Mouse (Mus musculus) limb, embryonic 11.5 days (tissue): ENCODE measurements around the gene Mgat5. TPM values are rescaled to one million over a fixed set of nuclear protein-coding genes. Genes with fewer than 3 reads are reported as not detected.

ENCODE experiments used
- ATAC-seq: fragments of 200-750 bp; cut with Nextera tagmentation; 2 replicates; pipeline ENCODE4 v1.8.0; 2017; ENCODE audit warnings: low read depth; ENCODE audit not compliant: insufficient number of reproducible peaks, low FRiP score, low TSS enrichment
- DNase-seq: peaks from one replicate; pipeline ENCODE4 v3.0.0-alpha.2; 2015; ENCODE audit warnings: low spot score
- H3K27ac ChIP-seq: fragments of 300-500 bp; sonication (generic); replicated peaks from 2 replicates; pipeline ENCODE4 v1.5.1; 2014; ENCODE audit warnings: low read depth, mild to moderate bottlenecking, low read length
- H3K27me3 ChIP-seq: fragments of 300-500 bp; sonication (generic); 2 replicates; pipeline ENCODE4 v1.6.1; 2014; ENCODE audit warnings: mild to moderate bottlenecking, low read length, mixed read lengths; ENCODE audit not compliant: control insufficient read depth, insufficient read depth
- H3K36me3 ChIP-seq: fragments of 300-500 bp; sonication (generic); 2 replicates; pipeline ENCODE4 v1.6.1; 2014; ENCODE audit warnings: mild to moderate bottlenecking, low read length, moderate library complexity, mixed read lengths; ENCODE audit not compliant: control insufficient read depth, insufficient read depth
- H3K4me1 ChIP-seq: fragments of 300-500 bp; sonication (generic); 2 replicates; pipeline ENCODE4 v1.6.1; 2014; ENCODE audit warnings: low read length, mixed read lengths; ENCODE audit not compliant: control insufficient read depth, insufficient read depth
- H3K4me2 ChIP-seq: fragments of 300-500 bp; sonication (generic); 2 replicates; pipeline ENCODE4 v1.6.1; 2014; ENCODE audit warnings: low read depth, mild to moderate bottlenecking, moderate library complexity; ENCODE audit not compliant: severe bottlenecking
- H3K4me3 ChIP-seq: fragments of 300-500 bp; sonication (generic); 2 replicates; pipeline ENCODE4 v1.5.1; 2014; ENCODE audit warnings: low read depth, low read length
- H3K9ac ChIP-seq: fragments of 300-500 bp; sonication (generic); 2 replicates; pipeline ENCODE4 v1.6.1; 2014; ENCODE audit warnings: mild to moderate bottlenecking, low read length
- H3K9me3 ChIP-seq: fragments of 300-500 bp; sonication (generic); 2 replicates; pipeline ENCODE4 v1.6.1; 2016; ENCODE audit warnings: low read length; ENCODE audit not compliant: control insufficient read depth
- WGBS: fragments of 180-500 bp; shearing (Covaris S2); extraction: QIAGEN DNeasy Blood & Tissue Kit; methylation state at CpG from one replicate; pipeline ENCODE4 v1.1.7; 2014; 5-methylcytosine and 5-hydroxymethylcytosine counted together
- polyA plus RNA-seq: library from polyadenylated mRNA; unstranded; fragments of >200 nt; fragmentation: Nextera tagmentation; extraction: Ambion mirVana; gene quantifications from 2 replicates; pipeline ENCODE4 v1.2.1, GENCODE M21; 2014

Mgat5 gene
- polyA plus RNA-seq, 1 experiment from 2014 or later: 6.3 TPM

DNA sequence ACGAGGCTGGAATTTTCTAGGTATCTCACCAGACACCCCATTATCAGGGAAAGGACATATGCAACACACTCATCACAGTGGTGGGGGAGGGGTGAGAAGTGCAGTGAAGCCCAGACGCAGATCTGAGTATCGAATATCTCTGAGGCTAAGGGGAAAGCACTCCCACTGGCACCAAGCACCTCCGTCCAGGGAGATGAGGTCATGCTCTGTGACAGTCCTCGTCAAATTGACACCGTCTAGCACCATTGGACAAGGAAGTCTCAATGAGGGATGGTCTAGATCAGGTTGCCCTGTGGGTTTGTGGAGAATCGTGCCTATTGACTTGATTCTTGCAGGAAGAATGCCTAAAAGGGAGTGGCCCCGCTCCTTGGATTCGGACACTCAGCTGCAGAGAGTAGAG, 293.9 kb downstream of the Mgat5 start:
- Histone ChIP-seq H3K4me3 (no peak overlapping the region), H3K27ac (no peak overlapping the region), H3K27me3 (no peaks in the 10 kb centered on the region), H3K36me3 (no peaks in the 10 kb centered on the region), H3K4me1 (no peaks in the 10 kb centered on the region), H3K9ac (no peak overlapping the region), H3K9me3 (no peaks in the 10 kb centered on the region), H3K4me2 (no peak overlapping the region)
- 62% methylated on average over 9 of the region's 9 CpGs for WGBS
- DNase-seq (no peak), ATAC-seq (no peak)

GRCm38 (mm10) chr1:127500219-127500618, 295.4 kb downstream of the Mgat5 start:
- Histone ChIP-seq H3K27me3 (no peaks in the 10 kb centered on the region), H3K36me3 (no peaks in the 10 kb centered on the region), H3K9ac (no peak overlapping the region), H3K4me2 (no peak overlapping the region), H3K4me3 (no peak overlapping the region), H3K9me3 (no peaks in the 10 kb centered on the region), H3K4me1 (no peaks in the 10 kb centered on the region), H3K27ac (no peak overlapping the region)
- WGBS: 12% methylated on average over 8 of the region's 8 CpGs
- DNase-seq (peak; percentile 89), ATAC-seq (no peak)

DNA sequence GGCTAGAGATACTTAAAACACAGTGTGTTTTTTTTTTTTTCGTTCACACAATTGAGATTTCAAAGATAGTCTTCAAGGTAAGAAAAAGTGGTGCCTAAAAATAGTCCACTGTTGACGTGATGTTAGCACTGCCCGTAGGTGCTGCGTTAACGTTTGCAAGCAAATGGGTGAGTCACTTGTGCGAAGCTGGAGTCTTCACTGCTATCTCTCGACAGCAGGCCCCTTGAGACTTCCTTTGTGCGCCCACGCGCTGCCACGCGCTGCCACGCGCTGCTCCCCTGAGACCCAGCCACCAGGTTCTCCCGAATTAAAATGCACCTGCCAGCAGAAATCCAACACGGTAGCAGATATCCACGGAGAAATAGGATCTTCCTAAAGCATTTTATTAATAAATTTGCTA, 295.9 kb downstream of the Mgat5 start:
- Histone ChIP-seq H3K9ac (no peak overlapping the region), H3K27me3 (no peaks in the 10 kb centered on the region), H3K4me1 (no peaks in the 10 kb centered on the region), H3K9me3 (no peaks in the 10 kb centered on the region), H3K4me2 (no peak overlapping the region), H3K27ac (no peak overlapping the region), H3K4me3 (no peak overlapping the region), H3K36me3 (no peaks in the 10 kb centered on the region)
- no peak for ATAC-seq
- 83% methylated on average over 17 of the region's 17 CpGs for WGBS
- DNase-seq: no peak

DNA sequence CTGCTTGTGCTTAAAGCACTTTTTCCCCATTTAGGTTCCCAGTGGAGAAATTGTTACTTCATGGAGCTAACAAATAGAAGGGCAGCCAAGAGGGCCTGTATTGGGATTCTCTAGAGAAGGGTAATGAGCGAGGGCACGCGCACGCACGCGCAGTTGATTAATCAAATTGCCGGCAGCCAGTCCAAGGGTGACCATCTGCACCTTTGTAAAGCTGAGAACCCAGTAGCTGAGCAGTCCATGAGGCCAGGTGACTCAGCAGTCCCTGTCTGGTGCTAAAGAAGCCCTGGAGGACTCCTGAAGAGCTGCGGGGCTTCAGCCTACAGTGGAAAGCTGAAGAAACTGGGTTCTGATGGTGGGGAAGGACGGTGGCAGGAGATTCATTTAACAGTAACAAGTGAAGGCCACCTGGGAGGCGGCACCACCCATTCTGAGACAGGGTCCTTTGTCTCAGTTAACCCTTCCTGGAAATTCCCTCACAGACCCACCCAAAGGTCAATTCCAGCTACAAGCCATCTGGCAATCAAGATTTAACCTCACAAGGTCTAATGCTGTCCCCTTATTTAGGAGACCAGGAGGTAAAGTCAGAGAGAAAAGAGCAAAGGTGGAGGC, 302.3 kb downstream of the Mgat5 start:
- no peaks in the 10 kb centered on the region for H3K4me1 ChIP-seq
- H3K27me3 ChIP-seq: no peaks in the 10 kb centered on the region; the same call in 1 of the 2 replicates
- H3K4me2 ChIP-seq: no peak overlapping the region
- no peak overlapping the region for H3K9ac ChIP-seq
- 75% methylated on average over 10 of the region's 10 CpGs for whole genome bisulfite sequencing
- no peaks in the 10 kb centered on the region for H3K36me3 ChIP-seq
- no peak for DNase-seq
- no peak for ATAC-seq
- no peaks in the 10 kb centered on the region for H3K9me3 ChIP-seq
- no peak overlapping the region for H3K27ac ChIP-seq
- H3K4me3 ChIP-seq: no peak overlapping the region

- Histone ChIP-seq H3K27me3 (no peaks in the 10 kb centered on the region; the same call in 1 of the 2 replicates), H3K9ac (no peak overlapping the region), H3K27ac (no peak overlapping the region), H3K4me1 (no peaks in the 10 kb centered on the region), H3K36me3 (no peaks in the 10 kb centered on the region), H3K4me3 (no peak overlapping the region), H3K4me2 (no peak overlapping the region), H3K9me3 (no peaks in the 10 kb centered on the region)
- ATAC-seq: no peak
- WGBS: 59% methylated on average over 16 of the region's 16 CpGs
- no peak for DNase-seq
Measured at GRCm38 (mm10) chr1:127508067-127508739, 303.4 kb downstream of the Mgat5 start.

DNA sequence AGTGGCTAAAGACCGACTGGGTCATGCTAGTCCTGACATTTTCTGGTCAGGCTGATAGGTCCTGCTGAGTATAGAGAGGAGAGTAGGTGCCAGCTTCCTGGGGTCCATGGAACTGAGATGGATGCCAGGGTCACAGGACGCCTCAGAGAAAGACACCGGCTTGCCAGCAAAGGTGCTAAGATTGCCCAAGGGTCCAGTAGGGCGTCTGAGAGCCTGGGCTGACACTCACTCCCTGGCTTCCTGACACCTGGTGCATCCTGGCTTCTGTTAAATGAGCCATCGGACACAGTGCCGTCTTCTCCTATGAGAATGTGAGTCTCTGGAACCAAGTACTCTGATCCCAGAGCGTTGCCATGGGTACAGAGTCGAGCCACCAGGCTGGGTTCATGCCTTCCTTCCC, 304.1 kb downstream of the Mgat5 start:
- no peak overlapping the region for H3K4me3 ChIP-seq
- no peak for DNase-seq
- no peak overlapping the region for H3K4me2 ChIP-seq
- H3K27ac ChIP-seq: no peak overlapping the region
- no peak overlapping the region for H3K9ac ChIP-seq
- H3K4me1 ChIP-seq: no peaks in the 10 kb centered on the region
- no peaks in the 10 kb centered on the region; the same call in 1 of the 2 replicates for H3K27me3 ChIP-seq
- H3K36me3 ChIP-seq: no peaks in the 10 kb centered on the region
- H3K9me3 ChIP-seq: no peaks in the 10 kb centered on the region
- ATAC-seq: no peak
- WGBS: 71% methylated on average over 8 of the region's 8 CpGs

GRCm38 (mm10) chr1:127511362-127511761, 306.5 kb downstream of the Mgat5 start:
- no peak overlapping the region for H3K4me3 ChIP-seq
- H3K4me1 ChIP-seq: no peaks in the 10 kb centered on the region
- ATAC-seq (no peak), DNase-seq (no peak)
- no peaks in the 10 kb centered on the region for H3K9me3 ChIP-seq
- H3K9ac ChIP-seq: no peak overlapping the region
- H3K27me3 ChIP-seq: no peaks in the 10 kb centered on the region; the same call in 1 of the 2 replicates
- no peak overlapping the region for H3K27ac ChIP-seq
- H3K4me2 ChIP-seq: no peak overlapping the region
- 91% methylated on average over 6 of the region's 6 CpGs for WGBS
- no peaks in the 10 kb centered on the region for H3K36me3 ChIP-seq

GRCm38 (mm10) chr1:127512709-127513108, 307.9 kb downstream of the Mgat5 start:
- no peak overlapping the region for H3K27ac ChIP-seq
- no peaks in the 10 kb centered on the region for H3K4me1 ChIP-seq
- WGBS: 80% methylated on average over 6 of the region's 6 CpGs
- H3K9me3 ChIP-seq: no peaks in the 10 kb centered on the region
- no peak overlapping the region for H3K4me3 ChIP-seq
- H3K4me2 ChIP-seq: no peak overlapping the region
- H3K9ac ChIP-seq: no peak overlapping the region
- no peaks in the 10 kb centered on the region for H3K36me3 ChIP-seq
- H3K27me3 ChIP-seq: no peaks in the 10 kb centered on the region
- no peak for DNase-seq
- ATAC-seq: no peak
